Mouse (Mus musculus) limb, embryonic 10.5 days (tissue): ENCODE data around the gene Sf1. TPM values are rescaled to one million over a fixed set of nuclear protein-coding genes. Genes with fewer than 3 reads are reported as not detected.
A peak's percentile ranks its signal among the peaks of the same experiment; 100 is the strongest.

Experiments used
- DNase-seq: peaks from one replicate; pipeline ENCODE4 v3.0.0-alpha.2; 2017; ENCODE audit warnings: low spot score
- H3K27ac ChIP-seq: fragments of 300-500 bp; sonication (generic); 2 replicates; pipeline ENCODE4 v1.5.1; 2016; ENCODE audit warnings: mild to moderate bottlenecking
- H3K27me3 ChIP-seq: fragments of 300-500 bp; sonication (generic); 2 replicates; pipeline ENCODE4 v1.6.1; 2016; ENCODE audit warnings: low read depth, mild to moderate bottlenecking; ENCODE audit not compliant: poor library complexity, severe bottlenecking
- H3K36me3 ChIP-seq: fragments of 300-500 bp; sonication (generic); 2 replicates; pipeline ENCODE4 v1.6.1; 2016; ENCODE audit warnings: mild to moderate bottlenecking, moderate library complexity
- H3K4me1 ChIP-seq: fragments of 300-500 bp; sonication (generic); 2 replicates; pipeline ENCODE4 v1.6.1; 2016
- H3K4me3 ChIP-seq: fragments of 300-500 bp; sonication (generic); 2 replicates; pipeline ENCODE4 v1.5.1; 2016; ENCODE audit warnings: mild to moderate bottlenecking, moderate library complexity
- H3K9me3 ChIP-seq: fragments of 300-500 bp; sonication (generic); replicated peaks from 2 replicates; pipeline ENCODE4 v1.6.1; 2016; ENCODE audit warnings: mild to moderate bottlenecking
- WGBS: fragments of 180-500 bp; shearing (Covaris S2); methylation state at CpG from one replicate; pipeline ENCODE4 v1.1.7; 2016; 5-methylcytosine and 5-hydroxymethylcytosine counted together
- microRNA-seq: library from miRNA; unstranded; fragments of <30 nt; microRNA quantifications from one replicate; pipeline ENCODE4, GENCODE M21; 2017
- polyA plus RNA-seq: library from polyadenylated mRNA; unstranded; fragments of >200 nt; fragmentation: Nextera tagmentation; extraction: Ambion mirVana; gene quantifications from 2 replicates; pipeline ENCODE4 v1.2.1, GENCODE M21; 2016

The Sf1 gene
- polyA plus RNA-seq, 1 experiment from 2014 or later = 193 TPM

GRCm38 (mm10) chr19:6425595-6425994, 62.1 kb downstream of the Sf1 start:
- peaks cover 23% of the 10 kb centered on the region for H3K4me1 ChIP-seq

DNA sequence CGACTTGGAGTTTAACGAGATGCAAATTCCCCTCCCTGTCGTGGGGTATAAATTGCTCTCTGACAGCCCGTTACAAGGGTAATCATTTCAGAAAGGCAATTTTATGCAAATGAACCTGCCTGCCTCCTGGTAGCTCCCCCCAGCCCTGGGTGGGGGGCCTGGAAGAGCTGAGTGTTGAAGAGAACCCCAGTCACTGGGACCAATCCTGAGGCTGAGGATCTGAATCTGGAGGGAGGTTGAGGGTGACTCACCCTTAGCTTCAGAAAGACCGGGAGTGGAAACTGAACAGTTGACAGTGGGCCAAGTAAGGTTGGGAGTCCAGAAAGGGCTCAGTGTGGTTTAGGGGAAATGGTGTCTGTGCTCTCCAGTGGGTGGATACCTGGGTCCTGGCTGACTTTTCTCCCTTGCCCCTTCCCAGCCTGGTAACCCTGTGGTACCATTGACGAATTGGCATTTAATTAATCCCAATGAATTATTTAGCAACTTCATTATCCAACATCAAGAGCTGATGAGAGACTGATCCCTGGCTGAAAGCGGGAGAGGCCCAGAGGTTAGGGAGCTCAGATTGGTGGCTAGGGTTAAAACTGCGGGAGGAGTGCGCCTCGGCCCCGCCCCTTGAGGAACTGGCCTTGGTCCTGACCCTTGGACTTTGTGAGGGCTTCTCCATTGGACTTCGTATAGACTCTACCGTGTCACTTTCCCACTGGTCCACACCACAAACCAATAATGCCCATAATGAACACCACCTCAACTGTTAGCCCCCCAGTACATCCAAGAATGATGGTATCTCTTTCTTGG, 63.4 kb downstream of the Sf1 start:
- WGBS = 22% methylated on average over 13 of the region's 13 CpGs
- H3K36me3 ChIP-seq = no peaks in the 10 kb centered on the region

More at GRCm38 (mm10) chr19:6425595-6425994, 62.1 kb downstream of the Sf1 start:
- Histone ChIP-seq H3K27ac (no peak overlapping the region), H3K27me3 (peaks cover 100% of the 10 kb centered on the region), H3K9me3 (no peaks in the 10 kb centered on the region), H3K4me3 (no peak overlapping the region), H3K36me3 (no peaks in the 10 kb centered on the region)
- 48% methylated on average over 5 of the region's 5 CpGs for WGBS
- DNase-seq = no peak

More for the DNA sequence above, 63.4 kb downstream of the Sf1 start:
- no peak overlapping the region for H3K4me3 ChIP-seq
- no peak overlapping the region for H3K27ac ChIP-seq
- H3K27me3 ChIP-seq = peaks cover 97% of the 10 kb centered on the region
- H3K4me1 ChIP-seq = peaks cover 23% of the 10 kb centered on the region
- peak; percentile 87 for DNase-seq
- no peaks in the 10 kb centered on the region for H3K9me3 ChIP-seq

Small RNA genes lying within 50 kb of the gene (microRNA-seq; reads per million reads assigned to microRNA genes)
- gene Mir6989 = not detected

Other genes with a start within 250 kb of the Sf1 start
- 65.4 and 73.3 TPM in 2 replicates for gene Sac3d1, start 245.0 kb upstream of the Sf1 start, polyA plus RNA-seq
- 25.7 and 28.7 TPM in 2 replicates for gene Snx15, start 235.4 kb upstream of the Sf1 start, polyA plus RNA-seq
- not detected in 2 replicates for gene Batf2, start 222.7 kb upstream of the Sf1 start, polyA plus RNA-seq
- gene Arl2, start 222.1 kb upstream of the Sf1 start, polyA plus RNA-seq = 97.0 and 112 TPM in 2 replicates
- gene Majin, start 179.3 kb upstream of the Sf1 start, polyA plus RNA-seq = not detected in 2 replicates
- 0.97 and 2.1 TPM in 2 replicates for gene Gpha2, start 137.3 kb upstream of the Sf1 start, polyA plus RNA-seq
- 16.6 and 17.2 TPM in 2 replicates for gene Ppp2r5b, start 127.8 kb upstream of the Sf1 start, polyA plus RNA-seq
- gene Atg2a, start 122.0 kb upstream of the Sf1 start, polyA plus RNA-seq = 11.4 and 13.0 TPM in 2 replicates
- gene Ehd1, start 87.0 kb upstream of the Sf1 start, polyA plus RNA-seq = 72.5 and 74.9 TPM in 2 replicates
- gene Cdc42bpg, start 57.2 kb upstream of the Sf1 start, polyA plus RNA-seq = 0.15 and 0.38 TPM in 2 replicates
- gene Men1, start 28.7 kb upstream of the Sf1 start, polyA plus RNA-seq = 118 and 120 TPM in 2 replicates
- 10.4 and 15.2 TPM in 2 replicates for gene Map4k2, start 22.6 kb upstream of the Sf1 start, polyA plus RNA-seq
- gene Pygm, start 20.7 kb downstream of the Sf1 start, polyA plus RNA-seq = 2.5 and 3.0 TPM in 2 replicates
- gene Rasgrp2, start 35.6 kb downstream of the Sf1 start, polyA plus RNA-seq = 14.6 and 16.7 TPM in 2 replicates
- 0.78 and 1.5 TPM in 2 replicates for gene Nrxn2, start 55.0 kb downstream of the Sf1 start, polyA plus RNA-seq
- gene Slc22a12, start 179.3 kb downstream of the Sf1 start, polyA plus RNA-seq = not detected in 2 replicates